Mouse (Mus musculus): ENCODE measurements around the gene Mfsd4b2.

Gene Mfsd4b2

DNA sequence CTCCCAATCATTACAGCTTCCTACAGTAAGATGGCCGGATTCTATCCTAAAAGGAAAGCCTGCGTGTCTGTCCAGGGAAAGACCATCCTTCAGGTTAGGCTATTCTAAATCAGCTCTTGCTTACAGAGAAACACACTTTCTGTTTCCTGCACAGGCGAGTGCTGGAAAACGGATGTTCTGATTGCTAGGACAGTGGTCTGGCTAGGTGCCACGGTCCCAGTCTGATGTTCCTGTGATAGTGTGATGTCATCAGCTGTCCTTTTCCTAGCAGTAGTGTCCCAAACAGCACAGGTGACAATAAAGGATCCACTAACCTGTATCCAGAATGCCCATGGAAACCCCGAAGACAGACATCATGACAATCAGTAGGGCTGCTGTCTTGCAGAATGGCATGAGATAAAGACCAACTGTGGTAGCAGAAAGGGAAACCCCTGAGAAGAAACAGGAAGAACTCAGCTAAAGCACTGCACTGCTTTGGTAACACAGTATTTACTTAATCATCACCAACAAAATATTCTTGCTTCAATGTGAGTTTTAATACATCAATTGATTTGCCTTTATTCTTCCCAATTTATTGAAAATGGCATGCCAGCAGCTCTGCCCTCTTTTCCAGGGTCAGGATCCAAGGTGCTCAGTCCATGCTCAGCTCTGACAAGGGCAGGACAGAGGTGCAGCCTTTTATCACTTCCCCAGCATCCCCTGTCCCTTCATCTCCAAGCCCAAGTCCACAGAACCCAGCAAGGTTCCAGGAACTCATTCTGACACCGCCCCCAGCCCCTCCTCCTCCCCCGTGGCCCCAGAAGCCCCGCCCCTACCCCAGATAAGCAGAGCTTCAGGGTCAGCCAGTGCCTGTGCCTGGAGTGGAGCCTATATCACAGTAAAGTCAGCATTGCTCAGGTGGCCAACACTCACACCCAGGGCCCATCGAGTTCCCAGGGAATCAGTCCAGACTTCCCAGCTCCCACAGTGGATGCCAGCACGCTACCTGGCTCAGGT is 32.7 kb downstream of the Mfsd4b2 start:
- no peak for DNase-seq (ENCODE audit: low read depth, low spot score)

DNA sequence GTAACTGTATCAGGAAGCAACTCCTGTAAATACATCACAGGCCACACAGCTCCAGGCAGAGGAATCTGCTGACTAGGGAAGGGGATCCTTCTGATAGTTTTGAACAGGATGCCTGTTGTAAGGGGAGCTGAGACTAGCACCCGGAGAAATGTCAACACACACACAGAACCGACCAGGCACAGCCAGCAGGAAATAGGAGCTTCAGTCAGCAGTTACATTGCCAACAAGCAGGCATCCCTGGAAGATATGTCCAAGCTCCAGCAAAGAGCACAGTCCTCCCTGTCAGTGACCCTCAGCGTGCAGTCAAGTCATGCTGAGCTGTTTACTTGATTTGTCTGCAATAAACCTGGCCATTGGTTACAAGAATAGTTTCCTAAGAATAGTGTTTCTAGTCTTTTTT is 38.1 kb downstream of the Mfsd4b2 start:
- DNase-seq (ENCODE audit: low read depth, low spot score) = no peak

All from retina, postnatal 7 days (tissue).